Mouse (Mus musculus): Measurements from ENCODE around the gene Gm37240. TPM values are rescaled to one million over a fixed set of nuclear protein-coding genes. Genes with fewer than 3 reads are reported as not detected.

Gene Gm37240
- total RNA-seq, 1 experiment, result 1.2 TPM

- Histone ChIP-seq H3K36me3 (ENCODE audit: control insufficient read depth, insufficient read depth, low read length, poor library complexity, severe bottlenecking) (no peaks in the 10 kb centered on the region), H3K4me3 (ENCODE audit: insufficient read depth in 1 of 2, low read depth in 1 of 2, low read length in 2 of 2, poor library complexity in 1 of 2, severe bottlenecking in 1 of 2) (no peak overlapping the region), H3K9ac (ENCODE audit: insufficient read depth, low read depth, low read length, poor library complexity, severe bottlenecking) (no peak overlapping the region), H3K27ac (ENCODE audit: insufficient read depth, low read depth, low read length, poor library complexity, severe bottlenecking) (no peak overlapping the region), H3K9me3 (ENCODE audit: control insufficient read depth, insufficient read depth, low read depth, low read length) (no peaks in the 10 kb centered on the region), H3K4me1 (ENCODE audit: control insufficient read depth in 2 of 2, insufficient read depth in 2 of 2, low read length in 2 of 2, poor library complexity in 1 of 2) (no peaks in the 10 kb centered on the region)
- no peak for TF ChIP-seq ZC3H11A (IDR thresholded peaks at IDR 0.05; ENCODE audit: borderline replicate concordance, low read depth, low read length)
- no peak for TF ChIP-seq ZNF384 (IDR thresholded peaks at IDR 0.05; ENCODE audit: low read depth, low read length)
- no peak for TF ChIP-seq CHD2 (IDR thresholded peaks at IDR 0.05; ENCODE audit: low read depth, low read length)
- TF ChIP-seq MAFK (IDR thresholded peaks at IDR 0.05; ENCODE audit: insufficient read depth, low read depth, low read length), result no peak
- TF ChIP-seq HCFC1 (IDR thresholded peaks at IDR 0.05; ENCODE audit: borderline replicate concordance, insufficient read depth, low read length), result no peak
- in situ Hi-C loops (cut with MboI; ENCODE audit: low sequenced_read_pairs in 2 of 2, unreplicated experiment in 2 of 2), result no loop called here
- DNase-seq (ENCODE audit: low read depth, low spot score), result no peak
These were observed 604.5 kb downstream of the Gm37240 start for GRCm38 (mm10) chr3:85282816-85283215.

- Histone ChIP-seq H3K36me3 (ENCODE audit: control insufficient read depth, insufficient read depth, low read length, poor library complexity, severe bottlenecking) (no peaks in the 10 kb centered on the region), H3K4me3 (ENCODE audit: insufficient read depth in 1 of 2, low read depth in 1 of 2, low read length in 2 of 2, poor library complexity in 1 of 2, severe bottlenecking in 1 of 2) (0 out of 4 replicates have a peak overlapping the region, but pooled peaks of 1 of the 2 experiments have one; percentile 3), H3K9me3 (ENCODE audit: control insufficient read depth, insufficient read depth, low read depth, low read length) (no peaks in the 10 kb centered on the region), H3K27ac (ENCODE audit: insufficient read depth, low read depth, low read length, poor library complexity, severe bottlenecking) (no peak overlapping the region), H3K9ac (ENCODE audit: insufficient read depth, low read depth, low read length, poor library complexity, severe bottlenecking) (no peak overlapping the region), H3K4me1 (ENCODE audit: control insufficient read depth in 2 of 2, insufficient read depth in 2 of 2, low read length in 2 of 2, poor library complexity in 1 of 2) (no peaks in the 10 kb centered on the region)
- in situ Hi-C loops (cut with MboI; ENCODE audit: low sequenced_read_pairs in 2 of 2, unreplicated experiment in 2 of 2), result no loop called here
- DNase-seq (ENCODE audit: low read depth, low spot score), result peak; percentile 81
- peak; percentile 45; the same call in 1 of the 2 replicates for TF ChIP-seq ZC3H11A (IDR thresholded peaks at IDR 0.05; ENCODE audit: borderline replicate concordance, low read depth, low read length)
- TF ChIP-seq MAFK (IDR thresholded peaks at IDR 0.05; ENCODE audit: insufficient read depth, low read depth, low read length), result 0 out of 2 replicates have a peak, but pooled peaks have one; percentile 2
- no peak for TF ChIP-seq ZNF384 (IDR thresholded peaks at IDR 0.05; ENCODE audit: low read depth, low read length)
These were observed 612.2 kb downstream of the Gm37240 start for GRCm38 (mm10) chr3:85275075-85275474.

- Histone ChIP-seq H3K4me1 (ENCODE audit: control insufficient read depth in 2 of 2, insufficient read depth in 2 of 2, low read length in 2 of 2, poor library complexity in 1 of 2) (no peaks in the 10 kb centered on the region), H3K27ac (ENCODE audit: insufficient read depth, low read depth, low read length, poor library complexity, severe bottlenecking) (no peak overlapping the region), H3K36me3 (ENCODE audit: control insufficient read depth, insufficient read depth, low read length, poor library complexity, severe bottlenecking) (no peaks in the 10 kb centered on the region), H3K9me3 (ENCODE audit: control insufficient read depth, insufficient read depth, low read depth, low read length) (no peaks in the 10 kb centered on the region), H3K4me3 (ENCODE audit: insufficient read depth in 1 of 2, low read depth in 1 of 2, low read length in 2 of 2, poor library complexity in 1 of 2, severe bottlenecking in 1 of 2) (no peak overlapping the region), H3K9ac (ENCODE audit: insufficient read depth, low read depth, low read length, poor library complexity, severe bottlenecking) (no peak overlapping the region)
- in situ Hi-C loops (cut with MboI; ENCODE audit: low sequenced_read_pairs in 2 of 2, unreplicated experiment in 2 of 2), result no loop called here
- TF ChIP-seq ZNF384 (IDR thresholded peaks at IDR 0.05; ENCODE audit: low read depth, low read length) (no peak), MAFK (IDR thresholded peaks at IDR 0.05; ENCODE audit: insufficient read depth, low read depth, low read length) (no peak), ZC3H11A (IDR thresholded peaks at IDR 0.05; ENCODE audit: borderline replicate concordance, low read depth, low read length) (no peak), HCFC1 (IDR thresholded peaks at IDR 0.05; ENCODE audit: borderline replicate concordance, insufficient read depth, low read length) (no peak)
- DNase-seq (ENCODE audit: low read depth, low spot score), result no peak
These were observed 615.8 kb downstream of the Gm37240 start for GRCm38 (mm10) chr3:85271491-85271890.

GRCm38 (mm10) chr3:85264963-85265362 lies 622.4 kb downstream of the Gm37240 start:
- H3K4me3 ChIP-seq (ENCODE audit: insufficient read depth in 1 of 2, low read depth in 1 of 2, low read length in 2 of 2, poor library complexity in 1 of 2, severe bottlenecking in 1 of 2), result no peak overlapping the region
- in situ Hi-C loops (cut with MboI; ENCODE audit: low sequenced_read_pairs in 2 of 2, unreplicated experiment in 2 of 2), result no loop called here
- H3K27ac ChIP-seq (ENCODE audit: insufficient read depth, low read depth, low read length, poor library complexity, severe bottlenecking), result no peak overlapping the region
- H3K9me3 ChIP-seq (ENCODE audit: control insufficient read depth, insufficient read depth, low read depth, low read length), result no peaks in the 10 kb centered on the region
- no peaks in the 10 kb centered on the region for H3K4me1 ChIP-seq (ENCODE audit: control insufficient read depth in 2 of 2, insufficient read depth in 2 of 2, low read length in 2 of 2, poor library complexity in 1 of 2)
- H3K9ac ChIP-seq (ENCODE audit: insufficient read depth, low read depth, low read length, poor library complexity, severe bottlenecking), result no peak overlapping the region
- no peak for DNase-seq (ENCODE audit: low read depth, low spot score)
- H3K36me3 ChIP-seq (ENCODE audit: control insufficient read depth, insufficient read depth, low read length, poor library complexity, severe bottlenecking), result no peaks in the 10 kb centered on the region
- TF ChIP-seq CHD2 (IDR thresholded peaks at IDR 0.05; ENCODE audit: low read depth, low read length) (no peak), HCFC1 (IDR thresholded peaks at IDR 0.05; ENCODE audit: borderline replicate concordance, insufficient read depth, low read length) (no peak), ZNF384 (IDR thresholded peaks at IDR 0.05; ENCODE audit: low read depth, low read length) (no peak), ZC3H11A (IDR thresholded peaks at IDR 0.05; ENCODE audit: borderline replicate concordance, low read depth, low read length) (no peak)

GRCm38 (mm10) chr3:85264546-85264945 lies 622.8 kb downstream of the Gm37240 start:
- DNase-seq (ENCODE audit: low read depth, low spot score), result no peak
- Histone ChIP-seq H3K9ac (ENCODE audit: insufficient read depth, low read depth, low read length, poor library complexity, severe bottlenecking) (no peak overlapping the region), H3K36me3 (ENCODE audit: control insufficient read depth, insufficient read depth, low read length, poor library complexity, severe bottlenecking) (no peaks in the 10 kb centered on the region), H3K4me1 (ENCODE audit: control insufficient read depth in 2 of 2, insufficient read depth in 2 of 2, low read length in 2 of 2, poor library complexity in 1 of 2) (no peaks in the 10 kb centered on the region), H3K4me3 (ENCODE audit: insufficient read depth in 1 of 2, low read depth in 1 of 2, low read length in 2 of 2, poor library complexity in 1 of 2, severe bottlenecking in 1 of 2) (no peak overlapping the region), H3K27ac (ENCODE audit: insufficient read depth, low read depth, low read length, poor library complexity, severe bottlenecking) (no peak overlapping the region), H3K9me3 (ENCODE audit: control insufficient read depth, insufficient read depth, low read depth, low read length) (no peaks in the 10 kb centered on the region)
- in situ Hi-C loops (cut with MboI; ENCODE audit: low sequenced_read_pairs in 2 of 2, unreplicated experiment in 2 of 2), result no loop called here
- TF ChIP-seq CHD2 (IDR thresholded peaks at IDR 0.05; ENCODE audit: low read depth, low read length) (no peak), HCFC1 (IDR thresholded peaks at IDR 0.05; ENCODE audit: borderline replicate concordance, insufficient read depth, low read length) (no peak), ZNF384 (IDR thresholded peaks at IDR 0.05; ENCODE audit: low read depth, low read length) (no peak), MAFK (IDR thresholded peaks at IDR 0.05; ENCODE audit: insufficient read depth, low read depth, low read length) (no peak), ZC3H11A (IDR thresholded peaks at IDR 0.05; ENCODE audit: borderline replicate concordance, low read depth, low read length) (no peak)

Data from ES-E14 (cell line).